Comparison of ENCODE assay signal across 24 mouse cellular contexts in the genomic region with DNA sequence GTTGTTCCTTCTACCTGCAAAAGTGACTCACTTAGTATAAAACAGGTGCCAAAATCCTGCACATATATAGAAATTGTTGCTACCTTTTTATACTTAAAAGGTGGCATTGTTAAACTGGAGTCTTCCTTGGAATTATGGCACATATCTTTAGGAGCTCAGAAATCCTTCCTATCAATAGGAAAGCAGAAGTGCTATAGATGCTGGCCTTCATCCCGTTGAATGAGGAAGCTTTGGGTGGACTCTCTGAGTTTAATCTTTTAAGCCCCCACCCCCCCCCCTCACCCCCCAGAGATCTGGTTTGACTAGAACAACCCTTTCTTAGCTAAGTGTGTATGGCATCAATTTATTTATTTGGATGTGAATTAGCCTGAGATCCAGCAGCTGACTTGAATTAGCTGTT.
"Had no signal": no experiment of that assay in that cellular context is flagged by ENCODE, and none has a peak within 500 bp of the region (broad histone marks: within the 10 kb centered on the region; RNA-seq: fewer than 3 reads in every experiment).

No protein-coding gene starts in this region.

- DNase-seq: gastrocnemius, adult 2 months; gastrocnemius, postnatal 10 days; gastrocnemius, postnatal 25 days; heart, adult 18-20 months; heart, postnatal 10 days; heart, postnatal 4 days; kidney, adult 11 months; kidney, adult 2 months; kidney, adult 9 months; kidney, postnatal 14 days; kidney, postnatal 36 days; layer of hippocampus, adult 9-11 months; layer of hippocampus, postnatal 36 days had no signal

- ATAC-seq: hindbrain, embryonic 16.5 days; intestine, embryonic 16.5 days had no signal

- H3K4me2 ChIP-seq: heart, embryonic 12.5 days; hindbrain, embryonic 12.5 days; hindbrain, embryonic 14.5 days; kidney, embryonic 15.5 days; limb, embryonic 12.5 days had no signal

- H3K27ac ChIP-seq: gastrocnemius, adult 2 months; heart, embryonic 10.5 days; hindbrain, embryonic 10.5 days; hindbrain, embryonic 12.5 days; hindbrain, embryonic 14.5 days; kidney, embryonic 15.5 days; kidney, postnatal 0 days; limb, embryonic 10.5 days; limb, embryonic 12.5 days had no signal

- H3K9me3 ChIP-seq: heart, embryonic 10.5 days; heart, embryonic 12.5 days; hindbrain, embryonic 10.5 days; hindbrain, embryonic 12.5 days; kidney, embryonic 15.5 days; limb, embryonic 10.5 days; limb, embryonic 12.5 days had no signal

- H3K9ac ChIP-seq: heart, embryonic 12.5 days; hindbrain, embryonic 12.5 days; hindbrain, embryonic 14.5 days; kidney, embryonic 15.5 days; limb, embryonic 12.5 days had no signal

- H3K4me3 ChIP-seq: gastrocnemius, adult 2 months; heart, embryonic 10.5 days; heart, embryonic 12.5 days; hindbrain, embryonic 10.5 days; hindbrain, embryonic 12.5 days; kidney, embryonic 15.5 days; limb, embryonic 10.5 days; limb, embryonic 12.5 days had no signal

- H3K27me3 ChIP-seq: heart, embryonic 12.5 days; hindbrain, embryonic 12.5 days; kidney, embryonic 15.5 days; limb, embryonic 12.5 days had no signal
